Mouse (Mus musculus) telencephalon, adult 2 months (tissue): ENCODE data around the gene Mtch2.
"Not testable (repeated sequence)": the region's sequence is repeated elsewhere in the genome, so short reads cannot be mapped to it uniquely, and the experiment has no call there.

Source experiments
- DNase-seq: peaks from one replicate; pipeline ENCODE4 v3.0.0-alpha.2; 2011; ENCODE audit warnings: low read depth, low spot score

Gene Mtch2

DNA sequence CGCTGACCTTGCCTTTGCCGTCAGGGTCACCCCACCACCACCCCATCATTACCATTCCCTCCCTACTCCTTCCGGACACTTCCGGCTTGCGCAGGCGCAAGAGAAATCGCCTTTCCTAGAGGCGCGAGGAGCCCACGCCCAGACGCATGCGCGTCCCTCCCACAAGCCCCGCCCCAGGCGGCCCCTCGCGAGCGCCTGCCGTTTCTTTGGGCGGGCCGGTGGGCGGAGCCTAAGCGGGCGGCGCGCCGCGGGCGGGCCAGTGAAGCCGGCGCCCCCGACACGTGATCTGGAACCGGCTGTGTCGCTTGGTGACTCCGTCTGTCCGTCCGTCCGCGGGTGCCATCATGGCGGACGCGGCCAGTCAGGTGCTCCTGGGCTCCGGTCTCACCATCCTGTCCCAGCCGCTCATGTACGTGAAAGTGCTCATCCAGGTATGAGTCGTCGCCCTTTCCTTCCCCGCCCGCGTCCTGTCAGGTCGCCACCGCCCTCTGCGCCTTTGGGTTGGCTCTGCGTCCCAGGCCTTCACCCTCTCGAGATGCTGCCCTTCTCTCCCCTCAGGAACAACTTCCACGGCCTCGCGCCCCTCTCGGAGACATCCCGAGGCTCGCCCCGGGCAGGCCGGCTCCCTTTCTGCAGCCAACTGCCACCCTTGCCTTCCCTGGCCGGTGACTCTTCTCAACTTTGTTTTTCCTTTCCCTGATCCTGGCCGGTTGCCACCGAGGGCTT is at the start of gene Mtch2:
Mtch2 (plus strand) TSS at position 201 of the 726 bp plus-strand sequence.
- peak; percentile 94 for DNase-seq

DNA sequence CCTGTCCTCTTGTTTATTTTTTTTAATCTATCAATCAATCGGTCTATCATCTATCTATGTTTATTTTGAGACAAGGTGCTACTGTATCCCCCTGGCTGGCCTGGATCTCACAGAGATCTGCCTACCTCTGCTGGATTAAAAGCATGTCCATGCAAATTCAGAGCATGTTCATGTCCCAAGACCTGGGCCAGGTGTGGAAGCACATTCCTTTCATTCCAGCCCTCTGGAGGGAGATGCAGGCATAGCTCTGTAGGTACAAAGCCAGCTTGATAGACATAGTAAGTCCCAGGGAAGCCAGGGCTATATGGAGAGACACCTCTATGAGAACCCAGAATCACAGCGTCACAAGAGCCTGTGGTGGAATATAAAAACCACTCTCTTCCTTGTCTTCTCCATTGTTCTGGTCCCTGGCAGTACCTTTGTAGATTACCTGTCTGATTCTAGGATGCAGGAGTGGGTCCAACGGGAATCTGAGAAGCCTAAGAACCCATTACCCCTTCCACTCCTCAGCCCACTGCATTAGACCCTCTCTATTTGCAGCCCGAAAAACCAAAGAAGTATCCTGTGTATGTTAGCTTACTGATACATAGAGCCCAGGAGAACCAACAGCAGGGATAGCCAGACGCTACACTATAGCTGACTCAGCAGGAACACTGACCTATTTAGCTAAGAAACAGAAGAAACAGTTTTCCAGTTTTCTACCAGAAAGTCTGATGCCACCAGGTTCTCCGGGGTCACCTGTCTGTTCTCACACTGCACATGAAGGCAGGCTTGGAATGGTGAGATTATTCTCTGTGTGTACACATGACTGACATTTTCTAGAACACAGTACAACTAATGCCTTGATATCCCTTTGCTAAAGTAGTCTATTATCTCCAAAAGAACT is 38.5 kb upstream of the Mtch2 start:
- DNase-seq: no peak

DNA sequence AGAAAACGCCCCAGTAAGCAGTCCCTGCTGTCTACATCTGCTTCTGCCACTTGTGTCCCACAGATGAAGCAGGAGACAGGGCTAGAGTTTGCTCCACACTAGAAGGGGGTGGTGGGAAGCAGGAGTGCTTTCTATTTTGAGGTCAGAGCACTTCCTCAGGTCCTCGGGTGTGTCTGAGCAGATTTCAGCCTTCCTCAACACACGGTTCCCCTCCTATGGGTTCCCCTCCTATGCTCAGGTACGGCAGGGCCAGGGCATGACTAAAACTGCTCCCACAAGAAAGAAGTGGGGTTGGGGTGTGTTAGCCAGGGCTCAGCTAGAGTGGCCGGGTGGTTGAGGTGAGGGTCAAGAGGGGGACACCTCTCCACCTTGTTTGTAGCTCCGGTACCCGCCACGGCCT is 36.2 kb upstream of the Mtch2 start:
- no peak for DNase-seq

DNA sequence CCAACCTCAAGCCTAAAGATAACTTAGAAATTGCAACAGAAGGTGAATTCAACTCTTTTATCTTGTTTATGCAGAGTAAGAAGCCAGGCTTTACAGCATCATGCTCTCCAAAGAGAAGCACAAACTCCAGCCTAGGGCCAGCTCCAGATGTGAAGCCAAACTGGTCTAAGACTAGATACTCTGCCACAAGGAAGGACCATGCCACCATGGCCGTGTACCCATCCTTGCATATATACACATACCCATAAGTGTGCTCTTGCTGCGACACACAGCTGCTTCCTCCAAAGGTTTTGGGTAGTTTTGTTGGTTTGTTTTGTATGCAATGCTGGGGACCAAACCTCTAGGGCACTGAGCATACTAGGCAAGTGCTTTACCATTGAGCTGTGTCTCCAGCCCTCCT is 31.7 kb upstream of the Mtch2 start:
- no peak for DNase-seq

DNA sequence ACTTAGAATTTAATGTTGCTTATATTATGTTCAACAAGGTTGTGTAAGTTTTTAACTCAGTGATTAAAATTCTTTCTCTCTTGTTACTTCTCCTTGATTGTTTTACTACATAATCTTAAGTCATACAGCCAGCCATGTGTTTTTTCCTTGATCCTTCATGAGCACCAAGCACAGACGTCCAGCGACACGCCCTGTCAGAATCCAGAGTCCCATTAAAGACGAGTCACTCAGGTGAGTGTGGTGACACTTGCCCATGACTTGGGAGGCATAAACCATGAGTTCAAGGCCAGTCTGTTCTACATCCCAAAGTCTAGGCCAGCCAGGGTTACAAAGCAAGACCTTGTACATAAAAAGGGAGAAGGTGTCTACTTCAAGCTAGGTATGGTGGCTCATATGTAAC is 30.8 kb upstream of the Mtch2 start:
- DNase-seq: no peak

DNA sequence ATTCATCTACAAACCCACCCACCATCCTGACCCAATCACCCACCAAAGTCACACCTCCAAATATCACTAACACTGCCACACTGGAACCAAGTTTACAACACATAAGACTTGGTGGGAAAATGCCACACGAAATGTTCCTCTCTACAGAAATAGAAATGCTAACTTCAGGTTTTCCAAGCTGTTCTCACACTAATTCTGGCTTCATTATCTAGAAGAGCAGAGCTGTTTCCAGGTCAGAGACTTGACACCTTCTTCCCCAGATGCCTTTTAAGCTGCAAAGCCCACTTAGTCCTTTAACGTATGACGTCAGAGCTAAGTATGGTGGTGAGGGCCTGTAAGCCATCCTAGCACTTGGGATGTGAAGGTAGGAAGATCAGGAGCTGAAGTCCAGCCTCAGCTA is 28.2 kb upstream of the Mtch2 start:
- peak; percentile 79 for DNase-seq

DNA sequence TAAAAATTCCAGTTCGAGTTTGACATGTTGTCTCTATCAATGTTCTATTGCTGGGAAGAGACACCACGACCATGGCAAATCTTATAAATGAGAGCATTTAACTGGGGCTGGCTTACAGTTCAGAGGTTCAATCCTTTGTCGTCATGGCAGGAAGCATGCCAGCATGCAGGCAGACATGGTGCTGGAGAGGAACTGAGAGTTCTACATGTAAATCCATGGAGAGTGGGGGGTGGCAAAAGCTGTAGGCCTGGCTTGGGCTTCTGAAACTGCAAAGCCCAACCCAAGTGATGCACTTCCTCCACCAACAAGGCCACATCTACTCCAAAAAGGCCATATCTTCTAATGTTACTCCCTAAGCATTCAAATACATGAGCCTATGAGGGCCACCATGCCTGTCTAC is 26.1 kb upstream of the Mtch2 start:
- no peak for DNase-seq

DNA sequence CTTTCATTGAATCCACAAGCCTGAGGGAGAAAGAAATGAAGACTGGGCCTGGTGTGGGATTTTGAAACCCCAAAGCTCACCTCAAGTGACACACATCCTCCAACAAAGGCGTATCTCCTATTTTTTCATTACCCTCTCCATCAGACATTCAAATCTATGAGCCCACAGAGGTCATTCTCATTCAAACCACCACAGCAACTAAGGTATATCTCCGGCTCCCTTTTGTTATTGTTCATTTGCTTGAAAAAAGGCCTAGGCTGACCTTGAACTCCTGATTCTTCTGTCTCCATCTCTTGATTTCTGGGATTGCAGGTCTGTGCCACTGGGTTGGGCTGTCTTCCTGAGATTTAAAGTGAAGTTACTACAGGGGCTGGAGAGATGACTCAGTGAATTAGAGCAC is 24.0 kb upstream of the Mtch2 start:
- DNase-seq: no peak

DNA sequence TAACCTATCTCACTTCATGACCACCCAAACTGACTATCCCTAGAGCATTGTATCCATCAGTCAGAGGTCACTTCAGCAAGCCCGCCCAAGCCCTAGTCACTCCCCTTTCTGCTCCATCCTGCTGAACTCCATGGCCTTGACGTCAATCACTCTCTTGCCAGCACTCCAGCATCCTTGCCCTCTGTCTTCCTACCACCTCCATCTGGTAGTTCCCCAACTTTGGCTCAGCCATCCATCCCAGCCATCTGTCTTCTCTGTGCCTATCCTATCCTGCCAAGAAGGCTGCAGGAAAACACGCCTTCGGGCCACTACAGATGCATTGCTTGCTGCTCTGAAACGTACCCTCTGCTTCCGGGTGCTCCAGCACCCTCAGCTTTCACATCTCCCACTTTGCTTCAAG is 23.2 kb upstream of the Mtch2 start:
- DNase-seq: peak; percentile 67

DNA sequence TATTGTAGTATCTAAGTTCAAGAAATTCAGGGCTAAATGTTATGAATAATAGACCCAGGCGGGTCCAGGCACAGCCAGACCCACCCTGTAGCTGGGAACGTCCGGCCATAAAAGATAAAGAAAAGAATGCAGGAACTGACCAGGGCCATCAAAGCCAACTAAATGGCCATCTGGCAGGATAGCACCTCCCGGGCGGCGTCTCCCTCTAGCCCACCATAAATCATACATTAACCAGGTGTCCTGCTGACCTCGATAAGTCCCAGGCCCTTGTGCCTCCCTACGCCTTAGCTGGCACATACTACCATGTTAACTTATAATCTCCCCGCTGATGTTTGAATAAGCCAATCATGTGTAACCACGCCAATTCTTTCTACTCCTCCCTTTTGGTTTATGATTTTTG is 22.4 kb upstream of the Mtch2 start:
- not testable (repeated sequence) for DNase-seq

DNA sequence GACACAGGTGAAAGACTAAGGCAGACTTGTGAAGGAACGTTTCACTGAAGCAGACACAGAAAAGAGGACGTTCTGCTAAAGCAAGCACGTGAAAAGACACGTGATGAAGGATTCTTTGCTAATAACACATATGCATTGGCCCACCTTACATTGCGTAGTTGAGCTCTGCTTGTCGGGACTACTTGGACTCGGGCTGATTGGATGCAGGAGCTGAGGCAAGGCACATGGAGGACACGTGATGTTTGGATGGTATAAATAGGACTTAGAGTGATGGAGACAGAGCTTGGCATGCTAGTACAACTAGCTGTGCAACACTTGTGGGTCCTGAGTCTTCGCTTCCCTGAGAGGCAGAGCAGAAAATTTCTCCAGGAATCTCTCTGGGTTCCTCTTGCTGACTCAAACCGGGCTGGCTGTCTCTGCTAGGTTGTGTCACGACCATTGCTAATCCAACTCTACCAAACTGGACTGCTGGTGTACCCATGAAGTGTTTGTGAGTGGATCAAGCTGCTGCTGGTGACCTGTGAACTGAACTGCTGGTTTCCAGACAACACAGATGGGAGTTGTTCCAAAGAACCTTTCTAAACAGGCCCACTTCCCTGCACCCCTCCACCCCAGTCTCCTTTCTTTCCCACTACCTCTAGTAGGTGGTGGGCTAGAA is 21.3 kb upstream of the Mtch2 start:
- no peak for DNase-seq

DNA sequence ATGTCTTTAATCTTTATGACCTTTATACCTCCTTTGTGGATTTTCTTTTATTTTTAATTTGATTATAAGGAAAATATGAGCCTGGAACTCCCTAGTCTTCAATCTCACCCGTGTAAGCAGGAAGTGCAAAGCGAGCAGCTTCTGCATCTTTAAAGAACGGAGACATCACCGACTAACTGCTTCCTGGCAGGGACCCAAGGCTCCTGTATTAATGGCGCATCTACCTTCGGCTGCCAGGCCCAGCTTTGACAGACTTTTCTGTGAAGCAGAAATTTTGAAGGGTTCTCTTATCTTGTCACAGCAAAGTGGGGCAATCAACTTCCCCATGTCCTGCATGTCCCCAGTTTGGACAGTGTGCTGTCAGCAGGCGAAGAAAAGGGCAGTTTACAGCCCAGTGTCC is 18.2 kb upstream of the Mtch2 start:
- no peak for DNase-seq

DNA sequence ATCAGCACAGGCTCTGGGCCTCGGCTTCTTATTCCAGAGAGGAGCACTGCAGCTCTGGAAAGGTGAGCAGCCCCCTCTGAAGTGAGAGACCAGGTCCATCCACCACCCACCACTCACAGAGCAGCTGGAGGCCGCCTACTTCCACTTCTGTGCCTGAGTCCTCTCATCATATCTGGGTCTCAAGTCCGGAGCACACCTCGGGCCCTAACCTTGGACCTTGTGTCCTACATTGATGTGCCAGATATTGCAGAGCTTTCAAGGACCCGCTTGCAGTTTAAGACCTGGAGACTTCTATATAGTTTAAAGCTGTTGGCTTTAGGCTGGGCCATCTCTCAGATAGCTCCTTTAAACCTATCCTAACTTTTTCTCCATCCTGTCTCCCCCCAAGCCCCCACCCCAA is 13.5 kb upstream of the Mtch2 start:
- DNase-seq: no peak

DNA sequence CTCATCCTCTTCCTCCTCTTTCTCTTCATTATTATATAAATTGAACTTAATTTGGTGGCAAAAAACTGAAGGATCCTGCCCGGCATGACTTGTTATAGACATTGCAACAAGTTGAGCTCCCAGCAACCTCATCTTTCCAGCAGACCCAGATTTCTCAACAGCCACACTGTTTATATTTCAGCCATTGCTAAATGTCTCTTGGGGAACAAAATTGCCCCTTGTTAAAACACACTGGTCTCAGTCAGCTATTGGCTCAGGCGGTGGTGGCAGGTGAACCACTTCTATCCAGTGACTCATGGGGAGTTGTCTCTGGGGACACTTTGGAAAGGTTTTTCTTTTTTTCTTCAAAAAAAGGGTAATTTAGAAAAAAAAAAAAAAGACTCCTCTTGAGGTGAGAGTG is 8.3 kb upstream of the Mtch2 start:
- DNase-seq: no peak

DNA sequence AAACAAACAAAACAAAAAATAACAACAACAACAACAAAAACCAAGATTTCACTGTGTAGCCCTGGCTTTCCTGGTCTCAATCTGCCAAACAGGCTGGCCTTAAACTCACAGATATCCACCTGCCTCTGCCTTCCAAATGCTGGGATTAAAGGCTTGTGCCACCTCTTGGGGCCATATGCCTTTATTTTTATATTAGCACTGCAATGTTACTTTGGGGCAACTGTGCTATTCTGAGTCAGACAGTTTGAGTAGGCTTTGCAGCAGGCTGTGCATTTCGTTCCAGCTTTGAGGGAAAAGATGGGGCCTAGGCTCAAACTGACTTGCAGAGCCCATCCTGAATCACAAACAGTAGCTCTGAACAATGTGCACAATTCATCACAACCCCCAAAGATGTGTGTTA is 3.3 kb upstream of the Mtch2 start:
- no peak for DNase-seq

DNA sequence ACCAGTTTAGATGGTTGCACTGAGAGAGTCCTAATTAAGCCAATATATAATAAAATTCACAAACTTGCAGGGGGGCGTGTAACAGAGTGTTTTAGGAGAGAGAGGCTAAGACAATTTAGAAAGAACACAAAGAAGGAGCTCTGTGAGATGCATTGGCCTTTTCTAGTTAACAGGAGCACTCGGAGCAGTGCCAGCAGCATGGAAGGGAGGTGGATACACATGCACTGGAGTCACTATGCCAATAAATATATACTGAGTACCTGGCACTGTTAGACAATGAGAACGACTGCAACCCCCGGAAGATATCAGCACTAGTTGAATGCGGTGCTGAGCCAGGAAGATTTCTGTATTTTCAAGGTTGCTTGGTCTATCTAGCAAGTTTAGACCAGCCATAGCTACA is 2.7 kb upstream of the Mtch2 start:
- no peak for DNase-seq

DNA sequence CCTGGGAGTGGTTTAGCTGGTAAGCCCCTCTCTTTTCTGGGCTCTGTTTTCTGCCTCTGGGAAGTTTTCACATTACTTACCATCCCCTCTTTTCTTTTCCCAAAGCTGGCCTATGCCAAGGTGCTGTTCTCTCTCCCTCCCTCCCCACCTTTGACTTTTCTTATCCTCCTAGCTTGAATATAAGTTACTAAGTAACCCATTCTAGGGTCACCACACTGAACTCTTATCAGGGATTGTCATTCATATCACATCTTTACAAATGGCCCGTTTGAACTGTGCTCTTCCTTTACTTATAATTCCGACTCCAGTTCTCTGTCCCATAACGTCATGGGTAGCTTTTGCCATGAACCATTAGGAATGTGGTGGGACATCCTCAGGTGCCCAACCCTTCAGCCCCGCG is 1.7 kb upstream of the Mtch2 start:
- no peak for DNase-seq

DNA sequence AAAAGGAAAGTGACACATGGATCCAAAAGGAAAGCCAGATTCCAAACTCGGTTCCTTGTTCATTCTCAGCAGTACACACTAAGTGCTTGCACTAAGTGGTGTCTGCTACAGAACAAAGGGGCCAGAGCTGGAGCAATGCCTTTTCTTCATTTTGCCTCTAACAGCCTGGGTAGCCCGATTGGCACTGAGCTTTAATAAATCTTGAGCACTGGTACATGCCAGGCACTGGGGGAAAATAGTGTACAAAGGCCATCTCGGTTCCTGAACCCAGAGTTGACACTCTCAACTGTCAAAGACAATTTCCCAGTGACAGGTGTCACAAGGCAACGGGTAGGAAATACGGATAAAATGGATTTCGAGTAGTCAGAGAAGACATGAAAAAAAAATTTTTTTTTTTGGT is 784 bp upstream of the Mtch2 start:
- DNase-seq: no peak

DNA sequence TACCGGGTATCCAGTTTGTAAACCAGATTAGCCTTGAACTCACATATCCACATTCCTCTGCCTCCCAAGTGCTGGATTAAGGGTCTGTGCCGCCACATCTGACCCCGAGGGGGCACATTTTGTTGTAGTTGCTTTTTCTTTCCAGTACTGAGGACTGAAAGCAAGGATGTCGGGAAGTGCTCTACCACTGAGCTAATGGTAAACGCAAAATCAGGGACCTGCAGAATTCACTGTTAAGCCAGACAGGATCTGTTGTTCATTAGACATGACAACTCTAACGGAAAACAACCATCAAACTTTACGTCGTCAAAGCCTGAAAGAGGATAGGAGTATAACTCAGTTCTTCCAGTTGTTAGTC is 379 bp upstream of the Mtch2 start:
- DNase-seq: no peak

DNA sequence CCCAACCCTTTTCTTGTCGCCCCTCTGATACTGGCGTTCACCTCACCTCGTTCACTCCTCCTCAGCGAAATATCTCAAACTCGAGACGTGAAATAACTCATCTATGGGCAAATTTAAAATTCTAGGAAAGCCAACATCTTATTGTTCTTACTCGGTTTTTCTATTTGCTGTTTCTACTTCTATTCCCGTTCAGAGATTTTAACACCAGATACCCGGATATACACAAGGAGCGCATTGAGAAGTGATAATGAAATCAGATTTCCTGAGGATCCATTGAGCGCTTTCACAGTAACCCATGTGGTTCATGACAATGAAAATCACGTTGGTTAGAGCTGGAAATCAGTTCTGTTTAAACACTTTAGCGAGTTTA is 711 bp downstream of the Mtch2 start:
- DNase-seq: no peak

DNA sequence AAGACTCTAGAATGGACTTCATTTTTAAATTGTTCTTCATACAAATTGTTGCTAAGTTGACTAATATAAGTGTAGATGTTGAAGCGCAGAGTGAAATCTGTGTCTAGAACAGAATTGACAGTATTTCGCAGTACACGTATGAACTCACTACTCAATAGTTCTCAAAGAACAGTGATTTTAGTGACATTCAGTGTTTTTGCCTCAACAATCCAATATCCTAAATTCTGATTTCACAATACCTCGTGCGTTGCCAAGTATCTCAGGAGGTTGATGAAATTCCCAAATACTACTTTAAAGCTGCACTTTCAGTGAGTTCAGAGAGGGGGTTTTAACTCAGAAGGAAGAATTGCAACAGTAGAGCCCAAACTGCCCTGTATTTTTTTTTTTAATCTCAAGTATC is 1.4 kb downstream of the Mtch2 start:
- DNase-seq: no peak

DNA sequence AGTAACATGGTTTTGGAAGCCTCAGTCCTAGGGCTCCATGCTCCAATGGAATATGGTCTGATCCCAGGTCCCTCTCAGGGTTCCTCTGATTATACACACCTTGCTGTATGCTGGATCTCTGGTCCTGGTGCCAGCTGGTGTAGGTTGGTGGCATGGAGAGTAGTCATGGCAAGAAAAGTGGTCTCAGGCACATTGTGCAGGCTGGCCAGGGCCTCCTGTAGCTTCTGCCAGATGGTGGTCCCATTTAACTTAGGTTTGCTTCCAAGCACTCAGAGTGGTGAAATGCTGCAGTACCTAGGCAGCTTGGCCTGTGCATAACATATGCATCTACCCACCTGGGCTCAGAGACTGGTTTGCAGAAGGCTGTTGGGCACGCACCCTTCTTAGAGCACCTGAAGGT is 3.4 kb downstream of the Mtch2 start:
- no peak for DNase-seq

DNA sequence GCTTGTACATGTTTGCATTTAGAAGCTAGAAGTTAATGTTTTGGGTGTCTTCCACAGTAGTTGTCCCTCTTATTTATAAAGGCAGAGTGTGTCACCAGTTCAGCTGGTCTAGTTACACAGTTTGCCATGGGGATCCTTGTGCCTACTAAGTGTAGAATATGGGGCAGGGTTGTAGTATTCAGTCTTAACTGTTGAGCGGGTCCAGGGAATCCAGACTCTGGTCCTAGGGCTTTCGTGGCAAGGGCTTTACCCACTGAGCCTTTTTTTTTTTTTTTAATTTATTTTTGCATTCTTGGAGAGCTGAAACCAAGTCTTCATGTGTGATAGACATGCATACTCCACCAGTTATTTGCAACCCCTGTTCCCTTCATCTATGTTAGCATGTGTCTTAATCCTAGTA is 14.5 kb downstream of the Mtch2 start:
- no peak for DNase-seq
